Mouse (Mus musculus): ENCODE results near the gene Topbp1. TPM values are rescaled to one million over a fixed set of nuclear protein-coding genes. Genes with fewer than 3 reads are reported as not detected.
A peak's percentile ranks its signal among the peaks of the same experiment; 100 is the strongest.
"Not testable (repeated sequence)": the region's sequence is repeated elsewhere in the genome, so short reads cannot be mapped to it uniquely, and the experiment has no call there.

The Topbp1 gene
- polyA plus RNA-seq, 1 experiment: not detected

DNA sequence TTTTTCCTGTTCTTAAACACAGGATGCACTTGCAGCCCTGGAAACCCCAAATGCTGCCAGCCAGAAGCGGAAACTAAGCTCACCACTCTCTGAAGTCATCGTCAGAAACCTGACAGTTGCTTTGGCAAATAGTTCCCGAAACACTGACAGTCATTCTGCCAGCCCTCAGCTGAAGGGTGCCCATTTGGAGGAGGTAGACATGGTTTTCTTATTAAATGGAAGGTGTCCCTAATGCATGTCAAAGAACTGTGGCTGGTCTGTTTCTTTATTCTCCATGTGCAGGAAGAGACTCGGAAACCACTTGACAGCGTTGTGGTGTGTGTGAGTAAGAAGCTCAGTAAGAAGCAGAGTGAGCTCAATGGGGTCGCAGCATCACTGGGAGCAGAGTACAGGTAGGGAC lies 27.6 kb downstream of the Topbp1 start:
- 90% methylated on average over 6 of the region's 6 CpGs for WGBS
- H3K4me1 ChIP-seq (ENCODE audit: control insufficient read depth, insufficient read depth, low read length): peaks cover 7% of the 10 kb centered on the region
- TF ChIP-seq CTCF (IDR thresholded peaks at IDR 0.05; ENCODE audit: insufficient read depth, low read depth, low read length) (no peak), POLR2A (IDR thresholded peaks at IDR 0.05; ENCODE audit: insufficient read depth, low read depth, low read length) (no peak)
- no peak overlapping the region for H3K27ac ChIP-seq (ENCODE audit: insufficient read depth, low read depth, low read length)
- H3K4me3 ChIP-seq (ENCODE audit: insufficient read depth, low read depth, low read length): no peak overlapping the region

DNA sequence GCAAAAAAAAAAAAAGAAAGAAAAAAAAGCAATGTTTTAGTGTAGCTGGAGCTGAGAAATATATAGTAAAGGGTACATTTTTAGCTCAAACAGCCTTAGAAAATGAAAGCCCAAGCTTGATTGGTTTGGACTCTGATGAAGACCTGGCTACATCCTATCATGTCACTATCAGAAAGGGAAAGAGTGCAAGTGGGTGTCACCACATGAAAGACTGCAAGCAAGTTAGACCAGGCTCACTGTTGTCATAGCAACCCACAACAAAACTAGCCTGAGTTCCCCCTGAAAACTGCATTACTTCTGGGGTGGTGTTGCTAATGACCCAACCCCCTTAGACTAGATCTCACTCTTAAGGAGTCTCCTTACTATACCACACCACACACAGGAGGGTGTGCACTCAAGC lies 31.9 kb downstream of the Topbp1 start:
- H3K4me3 ChIP-seq (ENCODE audit: insufficient read depth, low read depth, low read length): no peak overlapping the region
- peak overlapping the region; percentile 33; the same call in 1 of the 2 replicates for H3K27ac ChIP-seq (ENCODE audit: insufficient read depth, low read depth, low read length)
- H3K4me1 ChIP-seq (ENCODE audit: control insufficient read depth, insufficient read depth, low read length): peaks cover 10% of the 10 kb centered on the region
- TF ChIP-seq POLR2A (IDR thresholded peaks at IDR 0.05; ENCODE audit: insufficient read depth, low read depth, low read length): no peak
- no peak for TF ChIP-seq CTCF (IDR thresholded peaks at IDR 0.05; ENCODE audit: insufficient read depth, low read depth, low read length)

GRCm38 (mm10) chr9:103347045-103347444 lies 42.0 kb downstream of the Topbp1 start:
- Histone ChIP-seq H3K27ac (ENCODE audit: insufficient read depth, low read depth, low read length) (no peak overlapping the region), H3K4me3 (ENCODE audit: insufficient read depth, low read depth, low read length) (no peak overlapping the region), H3K4me1 (ENCODE audit: control insufficient read depth, insufficient read depth, low read length) (no peaks in the 10 kb centered on the region)
- WGBS: 92% methylated on average over 4 of the region's 4 CpGs
- no peak for TF ChIP-seq POLR2A (IDR thresholded peaks at IDR 0.05; ENCODE audit: insufficient read depth, low read depth, low read length)
- TF ChIP-seq CTCF (IDR thresholded peaks at IDR 0.05; ENCODE audit: insufficient read depth, low read depth, low read length): no peak

- Histone ChIP-seq H3K27ac (ENCODE audit: insufficient read depth, low read depth, low read length) (no peak overlapping the region), H3K4me3 (ENCODE audit: insufficient read depth, low read depth, low read length) (no peak overlapping the region), H3K4me1 (ENCODE audit: control insufficient read depth, insufficient read depth, low read length) (no peaks in the 10 kb centered on the region)
- WGBS: 73% methylated on average over 1 of the region's 1 CpGs
- TF ChIP-seq CTCF (IDR thresholded peaks at IDR 0.05; ENCODE audit: insufficient read depth, low read depth, low read length) (no peak), POLR2A (IDR thresholded peaks at IDR 0.05; ENCODE audit: insufficient read depth, low read depth, low read length) (no peak)
These were observed 43.0 kb downstream of the Topbp1 start for GRCm38 (mm10) chr9:103347996-103348490.

- no peak overlapping the region for H3K27ac ChIP-seq (ENCODE audit: insufficient read depth, low read depth, low read length)
- TF ChIP-seq POLR2A (IDR thresholded peaks at IDR 0.05; ENCODE audit: insufficient read depth, low read depth, low read length) (no peak), CTCF (IDR thresholded peaks at IDR 0.05; ENCODE audit: insufficient read depth, low read depth, low read length) (no peak)
- no peak overlapping the region for H3K4me3 ChIP-seq (ENCODE audit: insufficient read depth, low read depth, low read length)
- no peaks in the 10 kb centered on the region for H3K4me1 ChIP-seq (ENCODE audit: control insufficient read depth, insufficient read depth, low read length)
These were observed 43.8 kb downstream of the Topbp1 start for GRCm38 (mm10) chr9:103348791-103349190.

- not testable (repeated sequence) for H3K4me3 ChIP-seq (ENCODE audit: insufficient read depth, low read depth, low read length); H3K4me1 ChIP-seq (ENCODE audit: control insufficient read depth, insufficient read depth, low read length); H3K27ac ChIP-seq (ENCODE audit: insufficient read depth, low read depth, low read length)
- WGBS: 81% methylated on average over 7 of the region's 7 CpGs
These were observed 48.7 kb downstream of the Topbp1 start for GRCm38 (mm10) chr9:103353500-103354260.

- no peaks in the 10 kb centered on the region for H3K4me1 ChIP-seq (ENCODE audit: control insufficient read depth, insufficient read depth, low read length)
- no peak overlapping the region for H3K27ac ChIP-seq (ENCODE audit: insufficient read depth, low read depth, low read length)
- H3K4me3 ChIP-seq (ENCODE audit: insufficient read depth, low read depth, low read length): no peak overlapping the region
- TF ChIP-seq POLR2A (IDR thresholded peaks at IDR 0.05; ENCODE audit: insufficient read depth, low read depth, low read length) (no peak), CTCF (IDR thresholded peaks at IDR 0.05; ENCODE audit: insufficient read depth, low read depth, low read length) (no peak)
These were observed 52.9 kb downstream of the Topbp1 start for GRCm38 (mm10) chr9:103357893-103358292.

- WGBS: 64% methylated on average over 4 of the region's 4 CpGs
- H3K4me3 ChIP-seq (ENCODE audit: insufficient read depth, low read depth, low read length): no peak overlapping the region
- no peak for TF ChIP-seq CTCF (IDR thresholded peaks at IDR 0.05; ENCODE audit: insufficient read depth, low read depth, low read length)
- TF ChIP-seq POLR2A (IDR thresholded peaks at IDR 0.05; ENCODE audit: insufficient read depth, low read depth, low read length): no peak
These were observed 53.5 kb downstream of the Topbp1 start for GRCm38 (mm10) chr9:103358545-103358944.

DNA sequence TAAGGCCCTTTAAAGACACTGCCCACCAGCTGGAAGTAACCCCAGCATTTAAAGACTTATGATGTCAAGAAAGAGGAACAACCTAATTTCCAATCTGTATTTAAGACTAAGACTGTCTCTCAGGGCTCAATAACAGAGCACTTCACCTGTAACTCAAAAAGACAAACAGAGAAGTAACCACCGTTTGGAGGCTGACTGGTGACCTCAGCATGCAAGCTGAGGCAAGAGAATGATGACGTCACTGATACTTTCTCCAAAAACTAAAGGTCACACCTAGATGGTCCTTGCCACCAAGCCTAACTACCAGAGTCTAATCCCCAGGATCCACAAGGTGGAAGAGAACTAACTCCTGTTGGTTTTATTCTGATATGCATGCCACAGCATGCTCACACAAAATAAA lies 55.6 kb downstream of the Topbp1 start:
- Histone ChIP-seq H3K27ac (ENCODE audit: insufficient read depth, low read depth, low read length) (no peak overlapping the region), H3K4me1 (ENCODE audit: control insufficient read depth, insufficient read depth, low read length) (no peaks in the 10 kb centered on the region), H3K4me3 (ENCODE audit: insufficient read depth, low read depth, low read length) (no peak overlapping the region)
- WGBS: 54% methylated on average over 2 of the region's 2 CpGs
- TF ChIP-seq POLR2A (IDR thresholded peaks at IDR 0.05; ENCODE audit: insufficient read depth, low read depth, low read length) (no peak), CTCF (IDR thresholded peaks at IDR 0.05; ENCODE audit: insufficient read depth, low read depth, low read length) (no peak)

More at GRCm38 (mm10) chr9:103358545-103358944, 53.5 kb downstream of the Topbp1 start:
- Histone ChIP-seq H3K4me1 (ENCODE audit: control insufficient read depth, insufficient read depth, low read length) (no peaks in the 10 kb centered on the region), H3K27ac (ENCODE audit: insufficient read depth, low read depth, low read length) (no peak overlapping the region)
